Mouse (Mus musculus) megakaryocyte, embryonic 14.5 days (primary cell): ENCODE measurements around the gene Olfr1250.

ENCODE experiments used
- FLI1 ChIP-seq: IDR thresholded peaks from 2 replicates; pipeline ENCODE4 v1.6.1; 2012; ENCODE audit warnings: low read length, inconsistent platforms, mixed read lengths
- GATA1 ChIP-seq: IDR thresholded peaks from 3 replicates; pipeline ENCODE4 v1.6.1; 2012; ENCODE audit warnings: mixed read lengths, low read length, inconsistent platforms, borderline replicate concordance

- TF ChIP-seq GATA1, result no peak
- TF ChIP-seq FLI1, result no peak
Observed at GRCm38 (mm10) chr2:89671836-89672235, 10.6 kb upstream of the Olfr1250 start, which contains the start of gene Olfr1251.
